Mouse (Mus musculus): ENCODE measurements around the gene Vmn1r3.
"Not testable (repeated sequence)": the region's sequence is repeated elsewhere in the genome, so short reads cannot be mapped to it uniquely, and the experiment has no call there.

GRCm38 (mm10) chr4:3224848-3225247 is 39.7 kb upstream of the Vmn1r3 start:
- TF ChIP-seq POLR2A, CTCF (IDR thresholded peaks at IDR 0.05; ENCODE audit: insufficient read depth, low read depth, low read length): not testable (repeated sequence)

Measured in olfactory bulb, adult 2 months (tissue).